Mouse (Mus musculus): ENCODE measurements around the gene Atg9a.

Gene Atg9a

DNA sequence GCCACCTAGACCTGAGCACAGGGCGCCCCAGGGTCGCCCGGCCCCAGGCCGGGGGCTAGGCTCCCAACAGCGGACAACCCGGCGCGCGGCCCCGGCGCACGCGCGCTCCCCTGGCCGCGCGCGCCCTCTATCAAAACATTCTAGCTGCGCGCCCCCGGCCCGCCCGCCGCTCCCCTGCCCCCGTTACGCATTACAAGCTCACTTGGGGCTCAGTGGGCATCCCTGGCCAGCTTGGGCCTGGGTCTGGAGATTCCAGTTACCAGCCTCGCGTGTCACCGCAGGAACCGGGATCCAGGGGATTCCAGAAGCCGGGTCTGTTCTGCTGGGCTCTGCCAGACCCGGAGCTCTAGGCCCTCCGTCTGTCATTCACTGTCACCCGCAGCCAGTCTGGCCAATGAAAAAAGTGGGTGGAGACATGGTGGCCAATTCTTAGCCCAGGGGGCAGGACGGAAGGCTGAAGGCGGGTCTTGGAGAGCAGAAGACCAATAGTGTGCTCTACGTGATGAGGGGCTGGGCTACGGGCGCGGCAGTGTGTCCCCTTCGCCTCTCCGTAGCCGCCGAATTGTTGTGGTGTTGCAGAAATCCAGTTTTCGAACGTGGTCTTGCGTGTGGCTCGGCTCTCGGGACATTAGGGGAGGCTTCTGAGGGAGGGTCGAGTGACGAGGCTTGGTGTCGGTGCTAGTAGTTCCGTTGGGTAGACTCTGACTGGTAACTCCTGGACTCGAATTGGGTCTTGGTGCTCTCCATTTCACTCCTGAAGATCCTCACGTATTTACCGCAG, at the start of gene Atg9a, which contains the start of gene Ankzf1:
Gene Atg9a, minus strand, starts transcription at position 575 of the 781 bp plus-strand sequence.
Gene Ankzf1, plus strand, starts transcription at position 530 of the 781 bp plus-strand sequence.
- in situ Hi-C loops (cut with MboI; ENCODE audit: unreplicated experiment in 2 of 2), result no loop called here

DNA sequence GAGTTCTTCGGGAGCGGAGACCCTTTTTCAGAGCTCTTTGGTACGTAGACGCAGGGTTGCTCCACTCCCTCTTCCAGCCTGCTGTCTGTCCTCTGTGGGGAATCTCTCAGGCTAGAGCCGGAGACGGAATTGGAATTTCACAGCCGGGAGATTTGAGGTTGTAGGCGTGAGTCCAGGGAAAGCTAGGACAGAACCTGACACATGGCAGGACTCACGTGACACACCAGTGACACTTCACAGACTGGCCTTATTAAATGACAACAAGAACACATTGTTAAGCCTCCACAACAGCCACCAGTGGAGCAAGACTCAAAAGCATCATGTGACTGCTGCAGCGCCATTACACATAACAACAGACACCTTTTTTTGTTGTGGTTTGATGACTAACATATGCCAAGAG, 47.6 kb upstream of the Atg9a start:
- in situ Hi-C loops (cut with MboI; ENCODE audit: unreplicated experiment in 2 of 2), result loop anchor here in 1 of 2 experiments (25.0 kb wide), 1 partner anchor 452 kb away; the partner anchor contains the start of gene Wnt10a

DNA sequence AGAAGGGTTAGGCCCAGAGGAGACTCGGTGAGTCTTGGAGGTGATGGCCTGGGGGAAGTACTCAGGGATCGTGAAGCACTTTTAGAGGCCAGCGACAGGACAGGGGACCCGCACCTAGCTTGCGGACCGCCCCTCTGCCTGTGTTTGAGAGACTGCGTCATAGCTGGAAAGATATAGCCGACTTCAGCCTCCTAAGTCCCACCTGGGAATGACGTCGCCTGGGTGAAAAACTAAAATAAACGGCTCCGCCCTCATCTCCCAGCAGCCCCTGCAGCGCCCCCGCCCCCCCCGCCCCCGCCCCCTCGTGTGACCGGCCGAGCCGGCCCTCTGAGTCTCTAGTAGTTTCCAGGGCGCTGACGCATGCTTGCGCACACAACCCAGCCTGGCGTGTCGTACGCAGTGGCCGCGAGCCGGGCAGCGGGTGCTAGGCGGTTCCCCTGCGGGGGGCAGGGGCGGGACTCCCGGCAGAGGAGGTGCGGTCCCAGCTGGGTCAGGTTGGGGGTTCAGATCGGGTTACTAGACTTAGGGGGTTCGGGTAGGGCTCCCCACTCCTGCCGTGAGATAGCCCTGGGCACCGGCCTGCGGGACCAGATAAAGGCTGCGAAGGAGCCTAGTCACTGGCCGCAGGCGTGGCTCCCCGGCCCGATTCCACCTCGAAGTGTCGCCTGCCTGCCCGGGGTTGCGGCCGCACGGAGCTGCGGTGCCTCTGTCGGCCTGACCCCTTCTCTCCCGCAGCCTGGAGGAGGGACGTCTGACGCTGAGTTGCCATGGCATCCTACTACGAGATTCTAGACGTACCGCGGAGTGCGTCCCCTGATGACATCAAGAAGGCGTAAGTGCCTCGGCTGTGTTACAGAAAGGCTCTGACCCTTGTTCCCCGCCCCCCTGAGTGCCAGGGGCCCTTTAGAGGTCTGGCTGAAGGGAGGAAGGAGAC, 44.4 kb upstream of the Atg9a start, which contains the start of gene Dnajb2:
Gene Dnajb2, plus strand, starts transcription at position 290 of the 934 bp plus-strand sequence.
- in situ Hi-C loops (cut with MboI; ENCODE audit: unreplicated experiment in 2 of 2), result loop anchor here in 1 of 2 experiments (25.0 kb wide), 1 partner anchor 449 kb away; the partner anchor contains the start of gene Wnt10a

DNA sequence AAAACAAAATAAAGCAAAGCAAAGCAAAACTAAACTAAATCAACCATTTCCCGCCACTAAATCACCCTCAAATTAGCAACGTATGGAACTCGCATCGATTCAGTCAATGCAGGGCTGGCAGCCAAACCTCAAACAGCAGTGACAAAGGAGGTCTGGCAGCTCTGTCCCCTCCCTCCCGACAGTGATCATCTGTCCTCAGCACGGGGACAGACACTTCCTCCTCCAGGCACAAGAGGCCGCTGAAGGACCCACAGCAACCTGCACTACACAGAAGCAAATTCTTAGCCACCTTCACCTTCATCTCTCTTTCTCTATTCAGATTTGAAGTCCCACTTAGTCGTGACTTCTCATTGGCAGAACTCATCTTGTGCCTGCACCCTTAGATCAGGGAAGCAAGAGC, 42.6 kb upstream of the Atg9a start:
- in situ Hi-C loops (cut with MboI; ENCODE audit: unreplicated experiment in 2 of 2), result loop anchor here in 1 of 2 experiments (25.0 kb wide), 1 partner anchor 447 kb away; the partner anchor contains the start of gene Wnt10a

DNA sequence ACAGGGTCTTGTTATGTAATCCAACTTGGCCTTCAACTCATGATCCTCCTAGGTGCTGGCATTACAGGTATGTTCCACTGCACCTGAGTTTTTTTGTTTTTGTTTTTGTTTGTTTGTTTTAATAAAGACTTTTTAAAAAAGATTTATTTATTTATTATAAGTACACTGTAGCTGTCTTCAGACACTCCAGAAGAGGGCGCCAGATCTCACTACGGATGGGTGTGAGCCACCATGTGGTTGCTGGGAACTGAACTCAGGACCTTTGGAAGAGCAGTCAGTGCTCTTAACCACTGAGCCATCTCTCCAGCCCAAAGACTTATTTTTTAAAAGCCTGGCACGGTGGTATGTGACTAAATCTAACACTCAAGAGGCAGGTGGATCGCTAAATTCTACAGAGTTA, 40.5 kb upstream of the Atg9a start:
- in situ Hi-C loops (cut with MboI; ENCODE audit: unreplicated experiment in 2 of 2), result loop anchor here in 1 of 2 experiments (25.0 kb wide), 1 partner anchor 445 kb away; the partner anchor contains the start of gene Wnt10a

DNA sequence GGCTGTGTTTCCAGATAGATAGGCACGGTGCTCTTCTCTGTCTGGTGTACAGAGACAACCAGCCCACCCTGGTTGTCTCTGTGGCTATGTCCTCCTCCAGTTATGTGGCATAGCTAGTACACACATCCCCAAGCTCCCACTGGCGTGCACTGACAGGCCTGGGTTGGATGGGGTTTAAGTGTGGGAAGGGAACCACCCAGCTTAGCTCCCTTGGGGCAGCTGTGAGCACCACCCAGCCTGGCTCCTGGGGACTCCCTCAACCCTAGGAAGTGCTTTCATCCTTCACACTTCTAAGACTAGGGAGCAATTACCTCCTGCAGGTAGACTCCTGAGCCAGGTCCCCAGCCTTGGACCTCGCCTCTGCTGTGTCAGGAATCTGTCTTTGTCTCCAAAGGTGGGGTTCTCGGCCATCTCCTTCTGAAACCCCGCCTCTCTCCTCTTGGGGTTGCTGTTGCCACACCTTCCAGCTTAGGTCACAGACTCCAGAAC, 39.7 kb upstream of the Atg9a start, which contains the start of gene A630095N17Rik:
Gene A630095N17Rik, minus strand, starts transcription at position 439 of the 489 bp plus-strand sequence.
- in situ Hi-C loops (cut with MboI; ENCODE audit: unreplicated experiment in 2 of 2), result loop anchor here in 1 of 2 experiments (25.0 kb wide), 1 partner anchor 444 kb away; the partner anchor contains the start of gene Wnt10a

DNA sequence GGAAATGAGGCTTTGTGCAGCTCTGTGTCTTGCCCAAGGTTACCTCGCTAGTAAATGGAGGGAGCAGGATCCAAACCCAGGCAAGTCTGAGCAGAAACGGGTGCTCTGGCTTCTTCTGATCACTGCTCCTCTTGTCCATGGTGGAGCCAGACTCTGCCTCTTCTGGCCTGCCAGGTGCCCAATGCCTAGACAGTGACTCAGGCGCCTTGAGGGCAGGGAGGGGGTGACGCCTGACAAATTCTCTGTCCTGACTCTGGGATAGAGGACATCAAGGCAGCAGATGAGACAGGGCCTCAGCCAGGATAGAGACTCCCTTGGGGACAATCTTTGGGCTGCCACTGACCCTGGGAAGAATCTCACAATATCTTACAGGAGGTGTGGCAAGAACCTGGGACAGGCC, 39.2 kb upstream of the Atg9a start:
- in situ Hi-C loops (cut with MboI; ENCODE audit: unreplicated experiment in 2 of 2), result loop anchor here in 1 of 2 experiments (25.0 kb wide), 1 partner anchor 444 kb away; the partner anchor contains the start of gene Wnt10a

DNA sequence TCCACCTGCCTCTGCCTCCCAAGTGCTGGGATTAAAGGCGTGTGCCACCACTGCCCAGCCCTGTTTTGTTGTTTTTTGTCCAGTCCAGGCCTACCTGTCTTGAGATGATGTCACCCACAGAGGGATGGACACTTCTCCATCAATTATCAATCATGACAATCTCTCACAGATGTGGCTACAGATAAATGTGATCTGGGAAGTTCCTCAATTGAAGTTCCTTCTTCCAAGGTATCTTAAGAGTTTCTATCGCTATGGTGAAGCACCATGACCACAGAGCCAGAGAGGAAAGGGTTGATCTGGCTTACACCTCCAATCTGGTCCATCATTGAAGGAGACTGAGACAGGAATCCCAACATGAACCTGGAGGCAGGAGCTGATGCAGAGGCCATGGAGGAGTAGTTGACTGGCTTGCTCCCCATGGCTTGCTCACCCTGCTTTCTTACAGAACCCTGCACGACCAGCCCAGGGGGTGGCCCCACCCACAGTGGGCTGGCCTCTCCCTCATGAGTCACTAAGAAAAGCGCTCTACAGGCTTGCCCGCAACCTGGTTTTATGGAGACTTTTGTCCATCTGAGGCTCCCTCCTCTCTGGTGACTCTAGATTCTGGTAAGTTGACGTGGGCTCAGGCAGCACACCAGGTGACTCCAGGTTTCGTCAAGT, 38.5 kb upstream of the Atg9a start:
- in situ Hi-C loops (cut with MboI; ENCODE audit: unreplicated experiment in 2 of 2), result loop anchor here in 1 of 2 experiments (25.0 kb wide), 1 partner anchor 443 kb away; the partner anchor contains the start of gene Wnt10a

DNA sequence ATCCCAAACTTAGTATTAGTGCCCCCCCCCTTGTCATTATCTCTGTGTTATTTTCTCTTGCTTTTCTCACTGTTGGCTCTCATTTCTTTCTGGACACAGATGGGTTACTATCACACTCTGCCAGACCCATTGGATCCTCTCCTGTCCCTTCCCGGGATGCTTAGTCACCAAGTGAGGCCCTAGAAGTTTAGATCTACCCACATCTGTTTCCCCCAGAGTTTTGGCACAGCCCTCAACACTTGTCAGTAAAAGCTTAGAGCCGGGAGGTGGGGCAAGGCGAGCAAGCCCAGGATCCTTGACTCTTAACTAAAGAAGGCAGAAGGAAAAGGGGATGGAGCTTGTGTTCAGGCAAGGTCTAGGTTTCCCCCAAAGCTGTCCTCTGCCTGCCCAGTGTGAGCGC, 37.2 kb upstream of the Atg9a start:
- in situ Hi-C loops (cut with MboI; ENCODE audit: unreplicated experiment in 2 of 2), result loop anchor here in 1 of 2 experiments (25.0 kb wide), 1 partner anchor 442 kb away; the partner anchor contains the start of gene Wnt10a

DNA sequence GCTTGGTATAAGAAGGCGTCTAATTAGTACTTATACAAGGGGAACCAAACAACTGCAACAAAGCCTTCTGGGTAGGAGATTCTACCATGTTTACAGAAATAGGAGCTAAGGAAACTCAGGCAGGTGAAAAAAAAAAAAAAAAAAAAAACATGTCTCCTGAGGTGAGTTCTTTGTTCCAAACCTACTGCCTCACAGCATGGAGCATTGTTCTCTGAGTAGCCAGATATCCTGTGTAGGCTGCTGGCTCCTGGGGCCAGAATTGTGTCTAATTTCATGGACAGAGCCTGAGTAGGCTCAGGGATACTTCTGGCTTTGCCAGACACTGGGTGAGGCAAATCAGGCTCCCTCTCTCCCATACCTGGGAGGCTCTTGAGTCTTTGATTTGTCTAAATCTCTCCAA, 35.7 kb upstream of the Atg9a start:
- in situ Hi-C loops (cut with MboI; ENCODE audit: unreplicated experiment in 2 of 2), result loop anchor here in 1 of 2 experiments (25.0 kb wide), 1 partner anchor 440 kb away; the partner anchor contains the start of gene Wnt10a

DNA sequence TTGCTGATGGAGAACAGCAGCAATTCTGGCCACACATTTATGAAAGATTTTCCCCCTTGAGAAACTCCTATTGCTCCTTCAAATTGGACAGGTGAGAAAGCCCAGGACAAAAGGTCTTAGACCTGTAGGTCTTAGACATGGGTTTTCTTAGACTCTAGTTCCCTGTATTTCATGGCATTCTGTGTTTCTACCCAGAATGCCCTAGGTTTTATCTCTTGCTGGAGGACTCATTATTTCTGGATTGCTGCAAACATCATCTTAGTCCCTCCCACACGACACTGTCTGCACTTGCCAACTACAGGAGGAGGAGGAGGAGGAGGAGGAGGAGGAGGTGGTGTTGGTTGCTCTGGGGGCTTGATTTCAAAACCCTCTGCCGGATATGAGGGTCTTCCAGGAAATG, 34.1 kb upstream of the Atg9a start:
- in situ Hi-C loops (cut with MboI; ENCODE audit: unreplicated experiment in 2 of 2), result loop anchor here in 1 of 2 experiments (25.0 kb wide), 1 partner anchor 439 kb away; the partner anchor contains the start of gene Wnt10a

DNA sequence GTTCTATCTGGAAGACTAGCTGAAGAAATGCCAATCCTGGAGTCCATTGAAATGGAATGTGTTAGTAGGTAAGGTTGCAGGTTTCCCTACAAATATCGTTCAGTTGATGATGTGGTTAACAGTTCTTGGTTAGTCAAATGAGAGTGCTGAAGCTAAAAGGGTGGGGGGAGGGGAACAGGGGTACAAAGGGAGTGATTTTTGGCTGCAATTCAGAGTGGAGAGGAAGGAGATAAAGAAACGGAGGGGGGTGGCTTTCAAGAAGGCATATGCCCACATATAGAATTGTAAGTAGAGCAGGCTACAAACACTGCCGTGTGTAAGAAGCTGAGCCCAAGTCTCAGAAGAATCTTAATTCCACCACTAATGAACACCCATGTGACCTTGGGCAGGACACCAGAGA, 33.5 kb upstream of the Atg9a start:
- in situ Hi-C loops (cut with MboI; ENCODE audit: unreplicated experiment in 2 of 2), result loop anchor here in 1 of 2 experiments (25.0 kb wide), 1 partner anchor 438 kb away; the partner anchor contains the start of gene Wnt10a

DNA sequence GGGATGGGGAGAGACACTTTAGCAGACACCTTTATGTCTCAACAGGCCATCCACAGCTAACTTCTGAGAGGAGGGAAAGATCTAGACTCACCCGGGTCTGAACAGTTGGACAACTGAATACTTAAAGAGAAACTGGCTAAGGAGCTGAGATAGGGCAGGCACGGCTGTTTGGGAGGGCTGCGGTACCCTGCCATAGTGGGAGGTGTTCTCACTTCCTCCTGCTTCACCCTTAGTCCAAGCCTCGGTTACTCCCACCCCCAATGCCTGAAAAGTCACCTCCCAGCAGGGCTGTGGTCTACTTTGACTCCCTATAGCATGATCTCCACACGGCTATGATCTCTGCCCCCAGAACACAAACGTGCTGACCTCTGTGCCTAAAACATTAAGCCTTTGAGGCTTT, 31.5 kb upstream of the Atg9a start:
- in situ Hi-C loops (cut with MboI; ENCODE audit: unreplicated experiment in 2 of 2), result no loop called here

DNA sequence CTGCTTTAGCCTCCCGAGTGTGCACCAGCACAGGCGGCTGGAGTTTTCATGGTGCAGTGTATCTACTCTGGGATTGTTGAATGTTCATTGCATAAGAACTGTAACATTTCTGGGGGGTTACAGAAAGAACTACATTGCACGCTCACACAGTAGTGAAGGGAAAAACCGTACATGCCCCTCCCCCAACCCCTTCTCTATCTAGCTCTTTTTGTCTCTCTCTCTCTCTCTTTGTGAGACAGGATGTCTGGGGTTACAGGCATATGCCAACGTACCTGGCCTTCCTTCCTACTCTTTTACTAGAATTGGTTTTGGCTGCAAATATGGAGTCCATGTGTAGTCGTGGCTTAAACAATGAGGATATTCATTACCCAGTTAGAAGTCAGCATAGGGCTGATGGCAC, 30.9 kb upstream of the Atg9a start:
- in situ Hi-C loops (cut with MboI; ENCODE audit: unreplicated experiment in 2 of 2), result no loop called here

DNA sequence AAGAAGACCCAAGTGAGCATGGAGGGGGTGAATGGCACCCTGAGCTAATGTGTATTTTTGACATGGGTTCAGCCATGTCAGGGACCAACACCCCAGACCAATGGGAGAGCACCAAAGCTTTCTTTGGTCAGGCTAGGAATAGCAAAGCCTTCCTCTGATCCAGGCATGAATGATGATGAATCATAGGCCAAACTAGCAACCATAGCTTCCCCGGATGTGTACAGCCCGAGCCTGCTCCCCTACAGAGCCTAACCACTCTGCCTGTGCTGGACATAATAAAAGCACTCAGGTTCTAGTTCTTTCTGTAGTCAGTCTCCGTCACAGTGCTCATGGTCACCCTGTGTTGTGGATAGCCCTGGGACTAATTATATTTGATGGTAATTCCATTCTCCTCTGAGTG, 29.5 kb upstream of the Atg9a start:
- in situ Hi-C loops (cut with MboI; ENCODE audit: unreplicated experiment in 2 of 2), result no loop called here

DNA sequence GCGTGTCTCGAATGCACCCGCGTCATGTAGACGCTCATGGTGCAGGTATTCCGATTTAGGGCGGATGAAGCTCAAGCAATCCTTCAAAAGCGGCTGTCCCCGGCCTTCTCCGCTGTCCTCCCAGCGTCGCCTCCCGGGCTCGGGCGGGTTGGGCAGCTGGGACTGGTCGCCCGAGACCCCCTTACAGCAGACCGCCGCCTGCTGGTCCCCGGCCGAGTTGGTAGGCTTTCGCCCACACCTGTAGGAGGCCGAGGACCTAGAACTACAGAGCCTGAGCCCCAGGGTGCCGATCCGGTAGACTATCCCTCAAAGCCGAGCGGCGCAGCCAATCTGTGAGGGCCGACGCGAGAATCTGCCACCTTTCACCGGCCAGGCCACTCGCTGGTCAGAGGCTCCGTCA, 27.5 kb upstream of the Atg9a start, which contains the start of gene Tuba4a:
Gene Tuba4a, minus strand, starts transcription at position 335 of the 400 bp plus-strand sequence.
- in situ Hi-C loops (cut with MboI; ENCODE audit: unreplicated experiment in 2 of 2), result no loop called here

DNA sequence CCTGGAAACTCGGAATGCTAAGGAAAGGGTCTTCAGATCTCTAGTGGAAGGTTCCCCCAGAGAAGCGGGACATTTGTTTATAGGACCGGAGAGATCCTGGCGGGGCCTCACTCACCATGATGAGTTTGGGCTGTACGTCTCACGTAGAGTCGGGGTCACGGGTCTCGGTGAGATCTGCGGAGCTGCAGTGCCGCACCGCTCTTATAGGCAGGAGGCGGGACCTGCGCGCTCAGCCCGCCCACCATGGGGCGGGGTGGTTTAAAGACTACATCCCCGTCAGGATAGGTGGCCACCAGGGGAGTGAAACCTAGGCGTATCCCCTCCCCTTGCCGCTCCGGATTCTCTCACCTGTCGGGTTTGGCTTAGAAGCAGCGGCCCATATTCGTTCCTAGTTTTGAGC, 27.1 kb upstream of the Atg9a start:
- in situ Hi-C loops (cut with MboI; ENCODE audit: unreplicated experiment in 2 of 2), result no loop called here

DNA sequence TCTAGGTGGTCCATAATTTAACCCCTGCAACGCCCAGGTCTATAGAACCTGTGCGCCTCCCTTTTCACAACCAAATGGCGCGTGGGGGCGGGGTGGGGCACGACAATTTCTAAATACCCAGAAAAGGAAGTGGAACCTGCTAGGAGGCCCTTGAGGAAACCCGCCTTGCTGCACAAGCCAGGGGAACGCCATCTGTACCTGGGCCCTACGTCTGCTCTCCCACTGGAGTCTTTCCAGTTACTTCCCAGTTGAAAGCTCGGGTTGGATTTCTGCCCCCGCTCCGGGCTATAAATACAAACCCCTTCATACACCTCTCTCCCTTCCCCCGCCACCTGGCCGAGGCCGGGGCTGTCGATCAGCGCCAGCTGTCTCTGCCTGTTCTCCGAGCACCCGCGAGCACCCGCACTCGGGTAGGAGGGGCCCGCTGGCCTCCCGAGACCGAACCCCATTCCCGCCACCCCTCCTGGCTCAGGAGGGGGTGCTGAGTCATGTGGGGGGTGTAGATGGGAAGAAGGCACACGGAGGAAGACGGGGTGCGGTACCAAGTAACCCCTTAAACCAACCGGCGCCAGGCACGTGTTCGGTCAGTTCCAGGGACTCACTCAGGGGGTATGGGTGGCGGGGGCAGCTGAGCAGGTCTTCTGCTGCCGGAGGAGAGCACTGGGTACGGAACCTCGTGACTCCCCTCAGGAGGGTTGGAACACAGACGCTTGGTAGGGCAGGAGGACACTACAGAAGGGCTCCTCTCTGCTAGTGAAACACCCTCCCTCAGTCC, 26.4 kb upstream of the Atg9a start:
- in situ Hi-C loops (cut with MboI; ENCODE audit: unreplicated experiment in 2 of 2), result no loop called here

DNA sequence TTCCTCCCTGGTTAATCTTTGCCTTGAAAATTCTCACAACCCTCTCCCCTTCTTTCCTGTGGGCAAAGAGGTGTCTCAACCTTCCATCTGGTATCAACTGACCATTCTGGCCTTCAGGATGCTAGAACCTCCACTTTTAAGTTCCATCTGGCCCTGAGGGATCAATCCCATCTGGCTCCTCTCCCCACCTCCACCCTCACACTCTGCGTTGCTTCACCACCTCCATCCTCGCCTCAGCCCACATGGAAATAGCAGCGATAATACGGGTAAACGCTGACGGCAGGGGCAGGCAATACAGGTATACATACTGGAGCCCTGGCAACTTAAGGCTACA, 25.9 kb upstream of the Atg9a start:
- in situ Hi-C loops (cut with MboI; ENCODE audit: unreplicated experiment in 2 of 2), result no loop called here

Data from v-Abl transformed pro-B cells (cell line).